Mouse (Mus musculus) thymus, postnatal 36 days (tissue): ENCODE results near the gene Nos1ap.

Experiments
- DNase-seq, 2 experiments: peaks; one replicate each; pipeline ENCODE4 v3.0.0; 2022; ENCODE audit warnings: mixed read lengths in 2 of 2

The Nos1ap gene

DNA sequence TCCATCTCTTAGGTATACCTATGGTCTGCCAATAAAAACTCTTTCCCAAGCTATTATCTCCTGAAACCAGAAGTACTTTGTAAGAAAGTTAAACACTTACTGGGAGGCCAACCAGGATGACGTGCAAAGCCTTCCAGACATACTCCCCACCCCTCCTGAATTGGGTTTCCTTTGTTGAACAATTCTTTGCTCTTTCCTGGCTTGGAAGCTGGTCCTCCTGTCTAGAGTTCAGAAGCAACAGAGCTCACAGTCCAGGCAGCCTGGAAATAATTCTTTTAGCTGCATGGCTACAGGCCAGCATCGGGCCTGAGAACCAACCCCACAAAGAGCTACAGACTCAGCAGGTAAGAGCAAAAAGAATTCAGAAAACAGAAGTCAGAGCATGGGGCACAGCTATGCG is 243.4 kb downstream of the Nos1ap start:
- DNase-seq, result no peak

GRCm38 (mm10) chr1:170343906-170344305 is 245.8 kb downstream of the Nos1ap start:
- DNase-seq, result no peak

DNA sequence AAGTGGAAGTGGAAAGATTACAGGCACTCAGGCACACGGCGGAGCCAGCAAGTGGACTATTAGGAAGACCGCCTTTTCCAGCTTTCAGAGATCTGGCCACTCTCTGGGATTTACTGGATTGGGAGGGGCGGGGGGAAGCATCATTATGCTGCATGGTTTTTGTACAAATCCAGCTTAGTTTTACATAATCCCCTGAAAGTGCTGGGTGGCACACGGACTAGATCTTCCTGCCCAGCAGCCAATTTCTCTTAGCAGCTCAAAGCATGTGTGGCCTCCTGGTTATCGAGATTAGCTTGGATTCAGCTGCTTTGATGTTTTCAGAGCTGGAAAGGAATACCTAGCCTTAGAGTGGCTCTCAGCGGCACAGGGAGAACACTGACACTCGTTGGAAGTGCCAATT is 246.6 kb downstream of the Nos1ap start:
- no peak for DNase-seq

- DNase-seq, result no peak
These were observed 249.7 kb downstream of the Nos1ap start for GRCm38 (mm10) chr1:170339943-170340342.

DNA sequence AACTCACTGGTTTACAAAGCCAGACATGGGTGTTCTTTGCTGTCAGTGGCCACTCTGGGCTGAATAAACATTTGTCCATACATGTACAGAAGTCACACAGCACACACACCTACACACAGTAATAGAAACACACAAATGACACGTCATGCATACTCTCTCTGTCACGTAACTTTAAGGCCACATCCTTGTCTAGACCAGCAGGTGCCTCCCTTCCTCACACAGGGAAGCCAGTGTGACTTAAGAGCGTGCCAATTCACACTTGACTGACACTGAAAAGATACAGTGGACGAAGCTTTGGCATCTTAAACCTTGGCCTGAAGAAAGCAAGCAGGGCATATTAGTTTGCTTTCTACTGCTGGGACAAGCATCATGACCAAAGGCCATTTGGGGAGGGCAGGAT is 256.9 kb downstream of the Nos1ap start:
- DNase-seq, result no peak

DNA sequence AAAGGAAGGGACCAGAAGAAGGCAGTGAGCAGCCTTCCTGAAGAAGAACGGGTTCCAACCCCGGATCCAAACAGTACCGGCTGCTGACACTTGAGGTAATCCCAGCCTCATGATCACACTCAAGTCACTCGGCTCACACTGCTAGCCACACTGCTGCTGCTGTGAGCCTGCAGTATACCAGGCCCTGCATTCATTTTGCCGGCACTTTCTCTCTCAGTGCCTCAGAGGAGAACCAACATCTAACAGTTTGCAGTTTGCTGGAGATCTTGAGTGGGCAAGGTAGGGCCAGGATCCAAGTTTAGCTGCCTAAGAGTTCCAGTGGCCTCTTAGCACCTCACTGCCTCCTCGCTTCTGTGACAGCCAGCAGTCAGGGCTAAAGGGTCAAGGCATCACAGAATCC is 257.7 kb downstream of the Nos1ap start:
- DNase-seq, result no peak

DNA sequence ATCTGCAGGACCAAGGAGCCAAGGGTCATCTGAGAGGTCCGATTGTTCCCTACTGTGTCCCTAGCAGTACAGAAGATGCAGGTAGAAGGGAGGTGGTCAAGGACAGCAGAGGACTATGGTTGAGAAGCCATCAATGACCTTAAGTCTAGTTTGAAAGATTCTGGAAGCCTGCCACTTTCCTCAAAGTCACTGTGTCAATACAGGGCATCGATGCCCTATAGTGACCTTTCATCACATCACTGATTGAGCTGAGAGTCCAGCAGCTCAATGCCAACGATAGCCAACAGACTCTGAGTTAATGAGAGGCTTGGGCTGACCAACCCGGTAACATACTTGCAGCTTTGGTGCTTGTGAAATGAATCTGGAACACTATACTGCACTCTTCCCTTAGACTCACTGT is 264.4 kb downstream of the Nos1ap start:
- no peak for DNase-seq

GRCm38 (mm10) chr1:170324312-170324711 is 265.3 kb downstream of the Nos1ap start:
- DNase-seq, result no peak

GRCm38 (mm10) chr1:170323001-170323400 is 266.7 kb downstream of the Nos1ap start:
- DNase-seq, result no peak

DNA sequence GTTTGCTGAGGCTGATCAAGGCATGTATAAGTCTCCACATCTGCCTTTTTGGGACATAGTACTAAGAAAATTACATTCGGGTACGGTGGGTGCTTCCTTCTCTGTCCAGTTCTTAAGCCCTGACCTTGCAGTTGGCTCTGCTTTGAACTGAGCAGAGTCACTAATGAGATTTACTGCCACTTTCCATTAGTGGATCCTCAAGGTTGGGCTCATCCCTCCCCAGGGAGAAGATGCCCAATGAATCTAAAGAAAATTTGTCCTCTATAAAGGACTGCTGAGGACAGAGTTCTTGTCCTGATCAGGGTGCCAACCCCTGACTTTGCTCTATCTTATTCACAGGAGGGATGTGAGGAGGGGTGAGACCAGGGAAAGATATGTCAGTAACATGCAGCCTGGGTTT is 267.6 kb downstream of the Nos1ap start:
- DNase-seq, result no peak

GRCm38 (mm10) chr1:170311431-170311830 is 278.2 kb downstream of the Nos1ap start:
- no peak for DNase-seq

GRCm38 (mm10) chr1:170308503-170308902 is 281.2 kb downstream of the Nos1ap start, which contains the start of gene Spata46:
Gene Spata46, plus strand, starts transcription at chr1:170308803.
- no peak for DNase-seq

GRCm38 (mm10) chr1:170306232-170306631 is 283.4 kb downstream of the Nos1ap start, which contains the start of gene Gm7694:
Gene Gm7694, minus strand, starts transcription at chr1:170306332.
- no peak for DNase-seq

GRCm38 (mm10) chr1:170305002-170305401 is 284.7 kb downstream of the Nos1ap start:
- no peak for DNase-seq

GRCm38 (mm10) chr1:170303103-170303502 is 286.6 kb downstream of the Nos1ap start:
- DNase-seq, result no peak

DNA sequence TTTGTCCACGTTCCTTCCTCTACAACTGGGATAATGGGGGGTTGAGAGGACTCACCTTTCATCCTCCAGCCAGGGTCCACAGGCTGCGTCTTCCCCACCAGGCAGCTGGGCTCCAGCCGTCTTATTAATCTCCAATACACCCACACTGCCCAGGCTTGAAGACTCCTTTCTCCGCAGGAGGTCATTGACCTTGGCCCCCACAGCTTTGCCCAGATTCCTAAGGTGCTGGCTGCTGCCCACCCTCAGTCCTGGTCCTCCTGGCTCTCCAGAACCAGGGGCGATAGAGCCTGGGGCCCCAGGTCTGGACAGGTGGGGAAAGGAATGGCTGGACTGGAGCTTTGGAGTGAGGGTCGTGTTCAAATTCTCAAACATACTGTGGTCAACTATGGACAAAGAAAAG is 287.2 kb downstream of the Nos1ap start:
- DNase-seq, result no peak

GRCm38 (mm10) chr1:170301686-170302085 is 288.0 kb downstream of the Nos1ap start:
- DNase-seq, result no peak

- DNase-seq, result no peak
These were observed 290.2 kb downstream of the Nos1ap start for GRCm38 (mm10) chr1:170299496-170299895.

DNA sequence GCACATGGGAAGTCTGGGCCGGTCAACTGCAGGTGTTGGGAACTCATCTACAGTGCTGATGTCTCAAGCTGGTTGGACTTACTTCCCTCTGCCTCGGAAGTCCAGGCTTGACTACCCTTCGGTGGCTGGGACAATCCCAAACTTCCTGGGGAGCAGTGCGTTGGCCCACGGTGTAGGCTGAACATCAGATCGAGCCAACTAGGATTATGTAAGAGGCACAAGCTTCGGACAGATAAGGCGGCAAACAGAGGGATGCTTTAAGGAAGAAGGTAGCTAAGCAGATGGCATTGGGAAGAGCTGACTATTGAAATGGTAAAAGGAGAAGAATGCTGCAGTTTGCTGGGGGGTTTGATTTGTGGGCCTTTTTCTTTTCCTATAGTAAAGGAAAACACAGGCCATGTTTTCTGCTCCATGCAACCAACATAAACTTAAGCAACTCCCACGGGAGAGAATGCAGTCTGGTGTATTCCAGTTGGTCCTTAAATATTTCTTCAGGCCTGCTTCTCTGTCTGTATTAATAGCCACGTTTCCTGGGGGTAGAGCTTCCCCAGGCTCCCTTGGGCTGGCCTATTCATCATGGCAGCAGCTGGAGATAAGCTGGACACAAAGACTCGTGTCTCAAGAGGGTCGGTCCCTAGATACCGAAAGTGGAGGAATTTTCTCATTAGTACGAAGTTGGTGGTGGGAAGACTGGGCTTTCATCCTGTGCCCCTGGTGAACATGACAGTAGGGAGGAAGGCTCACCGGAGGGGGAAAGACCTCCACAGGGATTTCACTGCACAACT is 294.7 kb downstream of the Nos1ap start:
- DNase-seq, result no peak

DNA sequence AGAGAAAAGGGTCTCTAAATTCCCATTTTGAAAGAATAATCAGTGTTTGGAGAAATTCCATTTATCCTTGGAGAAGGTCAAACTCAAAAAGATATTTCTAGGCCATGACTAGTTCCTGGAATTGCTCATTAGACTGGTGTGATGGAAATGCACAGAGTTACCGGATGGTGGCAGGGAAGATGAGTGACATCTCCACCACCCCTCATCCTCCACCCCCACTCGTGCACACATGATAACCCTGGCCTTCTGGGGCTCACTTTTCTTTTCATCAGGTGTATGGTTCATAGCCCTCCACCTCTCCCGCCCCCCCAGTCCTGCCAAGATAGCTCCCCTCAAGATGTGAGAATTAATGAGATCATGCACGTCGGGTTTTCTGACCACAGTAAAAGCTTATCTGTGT is 296.4 kb downstream of the Nos1ap start:
- no peak for DNase-seq

GRCm38 (mm10) chr1:170292239-170292951 is 297.3 kb downstream of the Nos1ap start:
- no peak for DNase-seq

DNA sequence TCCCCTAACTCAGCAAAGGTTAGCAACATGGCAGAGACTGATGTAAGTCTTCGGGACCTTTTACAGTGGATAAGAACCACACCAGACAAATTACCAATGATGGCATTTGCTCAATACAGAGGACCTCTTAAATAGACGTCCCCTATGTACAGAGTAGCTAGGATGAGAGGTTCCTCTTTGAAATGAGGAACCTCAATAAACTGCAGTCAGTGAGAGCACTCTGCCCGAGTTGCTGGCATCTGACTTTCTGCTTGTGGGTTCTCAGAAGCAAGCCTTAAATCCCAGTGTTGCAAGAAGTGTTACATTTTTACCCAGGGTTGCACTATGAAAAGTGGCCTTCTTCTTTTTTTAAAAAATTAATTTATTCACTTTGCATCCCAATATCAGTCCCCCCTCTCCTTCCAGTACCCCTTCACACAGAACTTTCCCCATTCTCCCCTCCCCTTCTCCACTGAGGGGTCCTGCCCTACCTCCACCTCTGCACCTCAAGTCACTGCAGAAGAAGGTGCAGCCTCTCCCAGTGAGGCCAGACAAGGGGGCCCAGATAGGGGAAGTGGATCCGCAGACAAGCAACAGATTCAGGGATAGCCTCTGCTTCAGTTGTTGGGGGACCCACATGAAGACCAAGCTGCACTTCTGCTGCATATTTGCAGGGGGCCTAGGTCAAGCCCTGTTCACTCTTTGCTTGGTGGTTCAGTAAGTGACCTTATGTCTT is 307.1 kb downstream of the Nos1ap start:
- no peak for DNase-seq

DNA sequence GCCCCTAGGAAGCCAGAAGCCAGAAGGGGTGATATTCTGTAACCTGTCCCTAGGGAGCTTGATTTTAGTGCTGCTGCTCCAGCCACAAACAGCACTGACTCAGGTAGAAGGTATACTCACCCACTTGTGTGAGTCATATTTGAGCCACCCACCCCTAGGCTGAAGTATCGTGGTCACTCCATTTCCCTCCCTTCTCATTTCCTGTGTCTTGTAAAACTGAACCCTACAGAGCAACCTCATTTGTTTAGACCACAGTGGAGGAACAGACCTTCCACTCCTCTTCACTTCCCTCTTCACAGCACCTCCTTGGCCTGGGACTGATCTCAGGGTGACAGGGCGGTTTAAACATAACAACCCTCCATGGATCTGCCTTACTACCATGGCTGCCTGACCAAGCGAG is 312.6 kb downstream of the Nos1ap start, which contains the start of gene Sh2d1b1:
Sh2d1b1 (plus strand) TSS at position 305 of the 400 bp plus-strand sequence.
- no peak for DNase-seq
